Mouse (Mus musculus) megakaryocyte, embryonic 14.5 days (primary cell): ENCODE results near the gene Specc1. TPM values are rescaled to one million over a fixed set of nuclear protein-coding genes. Genes with fewer than 3 reads are reported as not detected.
"Not testable (repeated sequence)": the region's sequence is repeated elsewhere in the genome, so short reads cannot be mapped to it uniquely, and the experiment has no call there.

ENCODE experiments used
- H3K27me3 ChIP-seq: replicated peaks from 2 replicates; pipeline ENCODE3; 2012; ENCODE audit warnings: inconsistent platforms
- H3K36me3 ChIP-seq: replicated peaks from 2 replicates; pipeline ENCODE3; 2012; ENCODE audit warnings: low read length, inconsistent platforms, mixed read lengths
- H3K4me1 ChIP-seq: 2 replicates; pipeline ENCODE4 v1.6.1; 2012; ENCODE audit warnings: inconsistent platforms
- H3K4me3 ChIP-seq: replicated peaks from 2 replicates; pipeline ENCODE3; 2012; ENCODE audit warnings: moderate library complexity, mild to moderate bottlenecking, inconsistent platforms
- H3K9me3 ChIP-seq: 2 replicates; pipeline ENCODE4 v1.6.1; 2012; ENCODE audit warnings: inconsistent platforms
- FLI1 ChIP-seq: IDR thresholded peaks from 2 replicates; pipeline ENCODE4 v1.6.1; 2012; ENCODE audit warnings: low read length, inconsistent platforms, mixed read lengths
- GATA1 ChIP-seq: IDR thresholded peaks from 3 replicates; pipeline ENCODE4 v1.6.1; 2012; ENCODE audit warnings: mixed read lengths, low read length, inconsistent platforms, borderline replicate concordance
- polyA plus RNA-seq: library from polyadenylated mRNA; stranded (reverse); fragments of >175 nt; gene quantifications from 2 replicates; pipeline ENCODE4 v1.2.3, GENCODE M21; 2012; ENCODE audit warnings: low replicate concordance; ENCODE audit not compliant: insufficient read depth

Gene Specc1
- polyA plus RNA-seq, 1 experiment: 7.1 TPM

- TF ChIP-seq GATA1 (no peak), FLI1 (no peak)
Observed at GRCm38 (mm10) chr11:61944417-61944816, 12.1 kb upstream of the Specc1 start.

GRCm38 (mm10) chr11:61946608-61947007 lies 10.0 kb upstream of the Specc1 start:
- TF ChIP-seq GATA1 (no peak), FLI1 (no peak)
- no peak overlapping the region for H3K4me3 ChIP-seq
- peaks cover 60% of the 10 kb centered on the region for H3K4me1 ChIP-seq
- no peaks in the 10 kb centered on the region for H3K27me3 ChIP-seq
- no peaks in the 10 kb centered on the region for H3K36me3 ChIP-seq
- H3K9me3 ChIP-seq: no peaks in the 10 kb centered on the region; the same call in 1 of the 2 replicates

More at GRCm38 (mm10) chr11:61944417-61944816, 12.1 kb upstream of the Specc1 start:
- Histone ChIP-seq H3K4me1 (peaks cover 46% of the 10 kb centered on the region), H3K4me3 (no peak overlapping the region), H3K27me3 (no peaks in the 10 kb centered on the region), H3K36me3 (no peaks in the 10 kb centered on the region), H3K9me3 (no peaks in the 10 kb centered on the region; the same call in 1 of the 2 replicates)

- Histone ChIP-seq H3K27me3 (peaks cover 2% of the 10 kb centered on the region), H3K4me3 (no peak overlapping the region), H3K36me3 (no peaks in the 10 kb centered on the region), H3K4me1 (peaks cover 48% of the 10 kb centered on the region), H3K9me3 (no peaks in the 10 kb centered on the region)
- TF ChIP-seq GATA1 (no peak), FLI1 (no peak)
Observed at GRCm38 (mm10) chr11:61949315-61949714, 7.2 kb upstream of the Specc1 start.

GRCm38 (mm10) chr11:61950632-61951031 lies 5.9 kb upstream of the Specc1 start:
- H3K36me3 ChIP-seq: no peaks in the 10 kb centered on the region
- no peak for TF ChIP-seq GATA1
- no peak for TF ChIP-seq FLI1
- no peaks in the 10 kb centered on the region for H3K9me3 ChIP-seq
- H3K27me3 ChIP-seq: peaks cover 2% of the 10 kb centered on the region
- peaks cover 41% of the 10 kb centered on the region for H3K4me1 ChIP-seq
- H3K4me3 ChIP-seq: no peak overlapping the region

GRCm38 (mm10) chr11:61955136-61955535 lies 1.4 kb upstream of the Specc1 start:
- Histone ChIP-seq H3K27me3 (peaks cover 11% of the 10 kb centered on the region), H3K4me1 (peaks cover 45% of the 10 kb centered on the region), H3K4me3 (no peak overlapping the region), H3K36me3 (no peaks in the 10 kb centered on the region), H3K9me3 (no peaks in the 10 kb centered on the region)
- TF ChIP-seq FLI1 (no peak), GATA1 (no peak)

- Histone ChIP-seq H3K4me3 (no peak overlapping the region), H3K36me3 (no peaks in the 10 kb centered on the region), H3K27me3 (peaks cover 11% of the 10 kb centered on the region), H3K9me3 (no peaks in the 10 kb centered on the region), H3K4me1 (peaks cover 37% of the 10 kb centered on the region)
- TF ChIP-seq GATA1 (no peak), FLI1 (no peak)
Observed at GRCm38 (mm10) chr11:61955951-61956350, 612 bp upstream of the Specc1 start.

GRCm38 (mm10) chr11:61957296-61957813 lies 792 bp downstream of the Specc1 start:
- no peak for TF ChIP-seq GATA1
- TF ChIP-seq FLI1: no peak
- Histone ChIP-seq H3K27me3 (peaks cover 11% of the 10 kb centered on the region), H3K4me3 (peak overlapping the region; percentile 96), H3K36me3 (no peaks in the 10 kb centered on the region), H3K4me1 (peaks cover 36% of the 10 kb centered on the region), H3K9me3 (no peaks in the 10 kb centered on the region)

- Histone ChIP-seq H3K27me3 (peaks cover 11% of the 10 kb centered on the region), H3K4me1 (peaks cover 45% of the 10 kb centered on the region)
- H3K4me3 ChIP-seq, H3K36me3 ChIP-seq, H3K9me3 ChIP-seq: not testable (repeated sequence)
Observed at GRCm38 (mm10) chr11:61958706-61959105, 2.1 kb downstream of the Specc1 start.

- no peaks in the 10 kb centered on the region for H3K36me3 ChIP-seq
- no peak for TF ChIP-seq GATA1
- no peak for TF ChIP-seq FLI1
- H3K4me3 ChIP-seq: no peak overlapping the region
- H3K4me1 ChIP-seq: peaks cover 55% of the 10 kb centered on the region
- H3K27me3 ChIP-seq: peaks cover 8% of the 10 kb centered on the region
- H3K9me3 ChIP-seq: no peaks in the 10 kb centered on the region
Observed at GRCm38 (mm10) chr11:61960096-61960495, 3.5 kb downstream of the Specc1 start.

- Histone ChIP-seq H3K36me3 (no peaks in the 10 kb centered on the region), H3K4me1 (peaks cover 64% of the 10 kb centered on the region), H3K4me3 (no peak overlapping the region), H3K9me3 (no peaks in the 10 kb centered on the region), H3K27me3 (peaks cover 3% of the 10 kb centered on the region)
- TF ChIP-seq FLI1: no peak
- TF ChIP-seq GATA1: no peak
Observed at GRCm38 (mm10) chr11:61962684-61963083, 6.1 kb downstream of the Specc1 start.

- Histone ChIP-seq H3K36me3 (no peaks in the 10 kb centered on the region), H3K4me1 (peaks cover 63% of the 10 kb centered on the region), H3K4me3 (no peak overlapping the region), H3K27me3 (peaks cover 1% of the 10 kb centered on the region), H3K9me3 (no peaks in the 10 kb centered on the region)
- TF ChIP-seq GATA1 (no peak), FLI1 (no peak)
Observed at GRCm38 (mm10) chr11:61963193-61963592, 6.6 kb downstream of the Specc1 start.
